Mouse (Mus musculus) midbrain, embryonic 10.5 days (tissue): ENCODE measurements around the gene Fgd2. TPM values are rescaled to one million over a fixed set of nuclear protein-coding genes. Genes with fewer than 3 reads are reported as not detected.

ENCODE experiments used
- DNase-seq: peaks from one replicate; pipeline ENCODE4 v3.0.0-alpha.2; 2017; ENCODE audit warnings: low spot score
- H3K27ac ChIP-seq: fragments of 300-500 bp; sonication (generic); replicated peaks from 2 replicates; pipeline ENCODE4 v1.5.1; 2016; ENCODE audit warnings: mild to moderate bottlenecking
- H3K27me3 ChIP-seq: fragments of 300-500 bp; sonication (generic); 2 replicates; pipeline ENCODE4 v1.6.1; 2016; ENCODE audit warnings: low read depth, mild to moderate bottlenecking; ENCODE audit not compliant: poor library complexity, severe bottlenecking
- H3K36me3 ChIP-seq: fragments of 300-500 bp; sonication (generic); 2 replicates; pipeline ENCODE4 v1.6.1; 2016; ENCODE audit warnings: mild to moderate bottlenecking, moderate library complexity
- H3K4me1 ChIP-seq: fragments of 300-500 bp; sonication (generic); 2 replicates; pipeline ENCODE4 v1.6.1; 2016
- H3K4me3 ChIP-seq: fragments of 300-500 bp; sonication (generic); 2 replicates; pipeline ENCODE4 v1.5.1; 2016; ENCODE audit warnings: mild to moderate bottlenecking, moderate library complexity
- H3K9me3 ChIP-seq: fragments of 300-500 bp; sonication (generic); replicated peaks from 2 replicates; pipeline ENCODE4 v1.6.1; 2016; ENCODE audit warnings: mild to moderate bottlenecking
- WGBS: fragments of 180-500 bp; shearing (Covaris S2); methylation state at CpG from one replicate; pipeline ENCODE4 v1.1.7; 2016; 5-methylcytosine and 5-hydroxymethylcytosine counted together
- polyA plus RNA-seq: library from polyadenylated mRNA; unstranded; fragments of >200 nt; fragmentation: Nextera tagmentation; extraction: Ambion mirVana; gene quantifications from 2 replicates; pipeline ENCODE4 v1.2.1, GENCODE M21; 2016

Gene Fgd2
- polyA plus RNA-seq, 1 experiment from 2014 or later, result 3.8 TPM

- no peak for DNase-seq
- Histone ChIP-seq H3K4me3 (no peak overlapping the region), H3K36me3 (no peaks in the 10 kb centered on the region), H3K27me3 (no peaks in the 10 kb centered on the region), H3K27ac (no peak overlapping the region), H3K9me3 (no peaks in the 10 kb centered on the region), H3K4me1 (peaks cover 30% of the 10 kb centered on the region)
- WGBS, result 46% methylated on average over 2 of the region's 2 CpGs
Measured at GRCm38 (mm10) chr17:29428826-29429225, 68.1 kb downstream of the Fgd2 start.

Other genes with a start within 250 kb of the Fgd2 start
- gene Rab44, start 246.8 kb upstream of the Fgd2 start, polyA plus RNA-seq, result 0.06 and 0.47 TPM in 2 replicates
- 10.7 and 14.8 TPM in 2 replicates for gene Cpne5, start 122.7 kb upstream of the Fgd2 start, polyA plus RNA-seq
- gene Ppil1, start 96.7 kb upstream of the Fgd2 start, polyA plus RNA-seq, result 205 and 232 TPM in 2 replicates
- gene BC004004, start 92.1 kb upstream of the Fgd2 start, polyA plus RNA-seq, result 62.8 and 67.9 TPM in 2 replicates
- gene Pi16, start 43.2 kb upstream of the Fgd2 start, polyA plus RNA-seq, result 0.75 and 0.82 TPM in 2 replicates
- gene Mtch1, start 13.0 kb upstream of the Fgd2 start, polyA plus RNA-seq, result 277 and 318 TPM in 2 replicates
- gene Pim1, start 129.8 kb downstream of the Fgd2 start, polyA plus RNA-seq, result 27.2 and 33.8 TPM in 2 replicates
- not detected in 2 replicates for gene Gm17657, start 188.7 kb downstream of the Fgd2 start, polyA plus RNA-seq
- 18.8 and 19.9 TPM in 2 replicates for gene Tbc1d22b, start 188.9 kb downstream of the Fgd2 start, polyA plus RNA-seq
- 1.1 and 1.3 TPM in 2 replicates for gene Tmem217, start 191.5 kb downstream of the Fgd2 start, polyA plus RNA-seq